Mouse (Mus musculus): Measurements from ENCODE around the gene Ide.

DNA sequence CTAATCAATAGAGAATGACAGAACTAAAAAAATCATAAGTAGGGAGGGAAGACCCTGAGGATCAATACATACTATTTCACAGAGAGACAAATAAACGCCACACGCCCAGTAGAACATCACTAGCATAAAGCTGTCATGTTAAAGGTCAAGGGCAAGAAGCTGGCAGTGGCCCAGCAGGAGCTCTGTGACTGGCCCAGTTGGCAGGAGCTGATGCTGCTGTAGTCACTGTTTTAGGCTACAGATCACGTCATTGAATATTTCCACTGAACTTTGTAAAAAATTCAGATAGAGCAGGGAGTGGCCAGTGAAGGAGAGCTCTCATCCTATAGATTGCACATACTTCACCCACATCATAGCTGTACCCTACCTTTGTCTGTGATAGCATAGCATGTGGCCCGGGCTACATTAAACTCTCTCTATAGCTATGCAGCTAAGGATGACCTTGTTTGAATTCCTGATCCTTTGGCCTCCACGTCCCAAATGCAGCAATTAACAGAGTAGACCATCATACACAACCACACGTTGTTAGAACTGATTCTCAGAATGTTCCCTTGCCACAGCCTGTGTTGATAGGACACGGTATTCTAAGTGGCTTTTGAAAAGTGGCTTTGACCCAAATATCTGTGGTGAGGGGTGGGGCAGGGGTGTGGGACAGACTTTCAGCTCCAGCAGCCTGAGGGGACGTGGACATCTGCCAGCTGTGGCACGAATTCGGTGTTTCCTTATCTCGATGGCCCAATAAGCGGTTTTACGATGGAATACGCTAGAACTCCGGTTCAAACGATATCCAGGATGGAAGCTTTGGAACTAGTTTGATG lies 16.6 kb downstream of the Ide start:
- TF ChIP-seq CTCF (IDR thresholded peaks at IDR 0.05; ENCODE audit: control insufficient read depth, insufficient read depth, insufficient replicate concordance, low read depth, low read length) (no peak), POLR2A (IDR thresholded peaks at IDR 0.05; ENCODE audit: control insufficient read depth, low read depth, low read length) (no peak)
